Mouse (Mus musculus): ENCODE data around the gene Map3k10.

- TF ChIP-seq TCF12 (IDR thresholded peaks at IDR 0.05; ENCODE audit: insufficient read depth, poor library complexity, severe bottlenecking) (no peak), POLR2AphosphoS2 (IDR thresholded peaks at IDR 0.05; ENCODE audit: insufficient read length, low read depth) (no peak), POLR2A (IDR thresholded peaks at IDR 0.05; ENCODE audit: insufficient read length, low read depth) (no peak)
Observed at GRCm38 (mm10) chr7:27674195-27674521, 240 bp downstream of the Map3k10 start.
